Mouse (Mus musculus): ENCODE measurements around the gene Smim11.

DNA sequence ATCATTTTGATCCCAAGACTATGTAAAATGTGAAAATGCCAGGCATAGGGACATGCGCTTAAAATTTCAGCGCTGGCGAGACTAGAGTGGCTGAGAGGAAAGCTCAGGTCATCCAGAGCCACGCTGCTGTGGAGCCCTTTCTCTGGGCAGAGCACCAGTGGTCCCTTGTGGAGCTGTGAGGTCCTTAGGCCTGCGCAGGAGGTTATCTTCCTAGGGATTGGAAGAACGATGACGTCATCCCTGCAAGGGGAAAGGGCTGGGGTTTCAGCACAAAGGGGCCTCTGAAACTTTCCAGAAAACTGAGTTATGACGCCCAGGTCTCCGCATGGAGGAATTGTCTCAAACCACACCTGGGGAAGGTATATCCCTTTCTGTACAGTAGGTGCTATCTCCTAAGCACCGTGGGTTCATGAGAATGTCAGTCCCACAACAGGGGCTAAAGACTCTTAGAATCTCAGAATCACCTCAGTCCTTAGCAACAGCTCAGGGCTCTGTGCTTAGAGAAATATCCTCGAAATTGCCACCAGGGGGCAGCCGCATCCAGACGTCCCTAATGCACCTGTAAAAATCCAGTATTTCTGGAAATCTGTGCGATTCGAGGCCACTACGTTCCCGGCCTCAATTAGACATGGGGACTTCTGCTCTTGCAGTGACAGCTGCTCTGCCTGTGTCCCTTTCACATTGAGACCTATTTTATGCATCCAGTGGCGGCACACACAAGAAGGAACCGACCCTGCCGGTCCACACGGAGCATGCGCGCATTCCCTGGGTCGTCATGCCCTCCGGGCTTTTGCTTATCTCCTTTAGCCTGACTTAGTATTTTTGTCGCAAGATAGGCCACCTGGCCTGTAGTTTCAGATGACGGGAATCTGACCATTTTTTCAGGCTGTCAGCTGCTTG is 39.8 kb downstream of the Smim11 start:
- TF ChIP-seq CTCF (IDR thresholded peaks at IDR 0.05) (peak; percentile 86), EP300 (IDR thresholded peaks at IDR 0.05) (no peak)
